Mouse (Mus musculus) layer of hippocampus, postnatal 14 days (tissue): ENCODE data around the gene Olfr1411. TPM values are rescaled to one million over a fixed set of nuclear protein-coding genes. Genes with fewer than 3 reads are reported as not detected.

Experiments
- DNase-seq, 2 experiments: peaks; one replicate each; pipeline ENCODE4 v3.0.0; 2021 to 2022; ENCODE audit warnings: low spot score in 2 of 2, mixed read lengths in 1 of 2
- long read RNA-seq, 2 experiments: library from polyadenylated mRNA; stranded (forward); transcript quantifications; one replicate each; pipeline ENCODE4 v2.0.0; 2021
- total RNA-seq, 2 experiments: library from RNA; stranded (reverse); gene quantifications; 2 replicates each; pipeline ENCODE4 v1.2.3; 2021

Olfr1411 gene
- total RNA-seq, result not detected
- long read RNA-seq, experiment 1, result 0 reads
- long read RNA-seq, experiment 2, result 0 reads

DNA sequence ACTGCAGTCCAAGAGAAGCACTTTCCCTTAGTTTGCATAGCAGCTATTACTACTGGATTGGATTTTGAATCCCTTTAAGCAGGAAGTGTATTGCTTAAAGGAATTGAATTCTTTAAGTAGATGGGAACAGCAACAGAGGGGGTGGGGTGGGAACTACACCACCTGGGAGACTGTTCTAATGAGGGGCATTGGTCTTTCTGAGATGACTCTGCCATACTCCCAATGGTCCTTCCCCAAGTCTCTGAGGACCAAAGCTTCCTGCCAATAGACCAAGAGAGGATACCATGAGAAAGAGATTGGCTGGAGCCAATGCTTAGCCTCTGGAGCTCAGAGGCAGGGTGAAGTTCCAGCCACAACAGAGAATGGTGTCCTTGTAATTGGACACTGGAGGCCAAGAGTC is at the start of gene Olfr1411:
Gene Olfr1411, plus strand, starts transcription at position 301 of the 400 bp plus-strand sequence.
- no peak for DNase-seq

DNA sequence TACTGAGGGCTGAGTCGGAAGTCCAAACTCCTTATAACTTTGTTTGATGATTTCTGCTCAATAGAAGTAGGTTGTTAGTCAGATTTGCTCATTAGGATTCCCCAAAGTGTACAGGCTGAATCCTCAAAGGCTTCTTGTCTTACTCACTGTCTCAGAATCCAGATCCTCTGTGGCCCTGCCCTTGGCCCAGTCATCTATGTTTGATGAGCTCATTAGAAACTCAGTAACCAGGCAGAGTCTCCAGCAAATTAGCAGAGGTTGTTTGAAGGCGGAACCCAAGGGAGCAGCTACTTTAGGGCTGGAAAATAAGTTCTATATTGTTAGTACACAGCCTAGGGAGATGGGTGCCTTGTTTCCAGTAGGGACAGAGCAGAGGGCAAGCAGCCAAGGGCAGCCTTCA is 48.3 kb upstream of the Olfr1411 start:
- DNase-seq, result no peak

DNA sequence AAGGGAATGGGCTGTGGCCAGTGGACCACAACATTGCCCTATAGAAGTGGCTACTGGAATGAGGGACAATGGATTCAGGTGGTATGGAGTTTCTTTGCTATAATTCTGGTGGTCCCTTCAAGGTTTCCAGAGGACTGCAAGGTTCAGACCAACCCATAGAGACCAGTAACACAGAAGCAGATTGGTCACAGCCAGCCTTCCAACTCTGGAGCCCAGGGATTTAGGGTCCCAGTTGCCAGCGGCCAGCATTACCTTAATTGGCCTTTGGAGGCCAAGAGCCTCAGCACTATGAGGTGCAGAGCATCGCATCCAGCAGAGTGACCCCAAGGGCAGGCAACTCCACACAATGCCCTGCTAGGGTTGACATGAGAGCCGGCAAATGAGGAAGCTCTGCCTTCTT is 23.2 kb upstream of the Olfr1411 start, which contains the start of gene Olfr1413:
Gene Olfr1413, plus strand, starts transcription at position 301 of the 400 bp plus-strand sequence.
- no peak for DNase-seq

DNA sequence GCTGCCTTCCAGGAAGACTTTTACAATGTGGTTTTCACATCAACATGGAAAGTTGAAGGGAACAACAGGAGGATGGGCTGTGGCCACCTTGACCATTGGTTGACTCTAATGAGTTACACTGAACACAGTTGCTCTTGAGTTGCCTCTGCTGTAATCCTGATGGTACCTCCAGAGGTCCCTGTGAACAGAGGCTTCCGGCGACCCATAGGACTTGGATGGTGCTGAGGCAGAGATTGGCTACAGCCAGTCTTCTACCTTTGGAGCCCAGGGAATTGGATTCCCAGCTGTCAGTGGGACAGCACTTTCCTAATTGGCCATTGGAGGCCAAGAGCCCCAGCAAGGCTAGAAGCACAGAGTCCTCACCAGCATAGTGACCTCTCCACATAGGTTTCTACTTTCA is 8.7 kb upstream of the Olfr1411 start, which contains the start of gene Olfr1412:
Gene Olfr1412, plus strand, starts transcription at position 301 of the 400 bp plus-strand sequence.
- no peak for DNase-seq

DNA sequence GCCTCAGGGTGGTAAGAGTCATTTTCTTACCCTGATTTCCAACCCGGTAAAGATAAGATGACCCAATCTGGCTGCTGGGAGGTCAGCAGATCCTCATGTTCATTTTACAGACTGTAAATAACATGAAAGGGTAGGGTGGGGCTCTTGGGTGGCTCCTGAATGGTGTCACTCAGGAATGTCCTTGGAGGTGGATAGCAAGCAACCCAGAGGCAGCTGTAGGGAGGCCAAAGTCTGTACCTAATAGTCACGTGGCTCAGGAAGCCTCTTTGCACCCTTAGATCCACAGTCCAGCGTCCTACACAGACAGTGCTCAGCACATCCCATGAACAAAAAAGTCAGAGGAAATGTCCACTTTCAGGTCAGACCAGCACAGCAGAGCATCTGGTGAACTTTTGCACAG is 1.8 kb downstream of the Olfr1411 start:
- DNase-seq, result no peak

DNA sequence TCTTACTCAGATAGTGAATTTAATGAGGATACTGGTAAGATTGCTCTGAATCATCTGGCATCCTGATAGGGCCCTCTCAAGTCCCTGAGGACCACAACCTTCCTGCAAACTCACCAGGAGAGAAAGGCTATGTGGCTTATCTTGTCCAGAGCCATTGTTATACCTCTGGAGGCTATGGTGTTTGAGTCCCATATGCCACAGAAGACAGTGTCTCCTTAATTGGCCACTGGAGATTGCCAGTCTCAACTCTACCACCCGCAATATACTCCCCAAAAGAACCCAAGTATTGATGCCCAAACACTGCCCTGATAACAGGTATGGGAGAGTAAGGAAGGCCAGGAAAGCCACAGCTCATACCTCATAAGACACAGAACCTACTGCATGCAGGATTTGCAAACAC is 11.3 kb downstream of the Olfr1411 start, which contains the start of gene Olfr1410:
Gene Olfr1410, plus strand, starts transcription at position 301 of the 400 bp plus-strand sequence.
- no peak for DNase-seq

DNA sequence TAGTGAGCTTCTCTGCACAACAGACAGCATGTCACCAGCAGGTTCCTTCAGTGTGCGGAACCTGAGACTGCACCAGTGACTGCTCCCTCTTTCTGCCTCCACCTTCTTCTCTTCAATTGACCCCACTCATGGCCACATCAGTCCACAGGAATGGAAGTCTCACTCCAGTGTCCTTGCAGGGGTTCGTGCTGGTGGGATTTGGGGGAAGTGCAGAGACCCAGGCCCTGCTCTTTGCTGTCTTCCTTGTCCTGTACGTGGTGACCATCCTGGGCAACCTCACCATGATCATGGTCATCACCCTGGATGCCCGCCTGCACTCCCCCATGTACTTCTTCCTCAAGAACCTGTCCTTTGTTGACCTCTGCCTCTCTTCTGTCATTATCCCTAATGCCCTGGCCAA is 13.5 kb downstream of the Olfr1411 start:
- DNase-seq, result no peak

DNA sequence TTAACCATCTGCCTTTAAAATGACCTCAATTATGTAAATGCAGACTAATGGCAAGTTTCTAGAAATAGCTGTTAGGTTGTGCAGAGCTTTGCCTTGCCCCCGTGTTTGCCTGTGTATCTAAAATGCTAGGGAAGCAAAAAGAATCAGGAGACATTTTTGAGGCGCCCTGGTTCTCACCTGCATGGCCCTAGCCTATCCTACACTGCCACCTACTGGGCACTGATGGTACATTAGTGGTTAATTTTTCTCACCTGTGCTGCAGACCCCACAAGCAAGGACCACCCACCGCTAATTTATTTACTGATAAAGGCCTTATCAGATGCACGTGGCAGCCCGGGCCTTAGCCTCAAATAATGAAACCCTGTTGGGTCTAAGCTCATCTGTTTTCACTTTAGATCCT is 16.8 kb downstream of the Olfr1411 start:
- DNase-seq, result peak; percentile 45 to 50

DNA sequence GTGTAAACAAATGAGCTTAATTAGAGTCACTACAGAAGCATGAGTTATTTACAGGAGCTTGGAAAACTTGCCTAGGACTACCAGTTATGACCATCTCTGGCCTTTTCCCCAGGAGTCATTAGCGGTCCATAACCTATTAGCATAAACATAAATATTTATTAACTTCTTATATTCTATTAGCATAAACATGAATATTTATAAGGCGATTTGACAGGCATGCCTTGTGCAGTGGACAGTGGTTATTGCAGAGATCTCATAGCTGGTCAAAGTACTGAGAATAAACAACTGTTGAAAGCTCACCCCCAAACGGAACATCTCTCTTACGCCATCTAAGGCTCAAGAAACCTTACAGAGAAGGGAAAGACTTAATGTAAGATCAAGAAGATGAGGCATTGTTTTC is 19.0 kb downstream of the Olfr1411 start:
- DNase-seq, result no peak

DNA sequence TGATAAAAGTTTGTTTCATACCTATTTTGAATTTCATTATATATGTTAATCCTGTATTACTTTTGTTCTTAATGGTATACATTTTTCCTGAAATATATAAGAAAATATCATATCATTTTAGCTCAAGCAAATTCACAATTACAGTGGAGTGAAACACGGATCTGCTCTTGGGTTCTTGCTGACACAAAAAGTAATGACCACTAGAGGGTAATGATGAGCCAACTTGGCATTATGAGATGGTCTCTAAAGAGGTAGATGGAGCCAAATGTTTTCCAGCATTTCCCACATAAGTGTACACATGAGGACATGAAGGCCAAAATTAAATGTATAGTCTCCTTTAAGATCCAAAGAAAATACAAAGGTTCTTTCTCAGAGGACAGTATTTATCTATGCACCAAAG is 20.3 kb downstream of the Olfr1411 start:
- peak in 1 of 2 experiments; percentile 70 for DNase-seq

DNA sequence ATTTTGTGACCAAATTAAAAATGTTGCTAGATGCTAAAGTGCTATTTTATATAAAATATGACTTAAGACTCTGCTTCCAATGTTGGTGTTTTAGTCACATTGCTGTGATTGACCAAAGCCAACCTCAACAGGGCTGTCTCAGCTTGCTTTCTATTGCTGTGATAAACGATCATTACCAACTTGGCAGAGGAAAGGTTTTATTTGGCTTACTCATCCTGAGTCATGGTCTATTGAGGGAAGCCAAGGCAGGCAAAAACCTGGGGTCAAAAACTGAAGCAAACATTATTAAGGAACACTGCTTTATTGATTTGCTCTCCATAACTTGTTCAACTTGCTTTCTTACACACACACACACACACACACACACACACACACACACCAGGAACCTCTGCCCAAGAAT is 21.8 kb downstream of the Olfr1411 start:
- no peak for DNase-seq

DNA sequence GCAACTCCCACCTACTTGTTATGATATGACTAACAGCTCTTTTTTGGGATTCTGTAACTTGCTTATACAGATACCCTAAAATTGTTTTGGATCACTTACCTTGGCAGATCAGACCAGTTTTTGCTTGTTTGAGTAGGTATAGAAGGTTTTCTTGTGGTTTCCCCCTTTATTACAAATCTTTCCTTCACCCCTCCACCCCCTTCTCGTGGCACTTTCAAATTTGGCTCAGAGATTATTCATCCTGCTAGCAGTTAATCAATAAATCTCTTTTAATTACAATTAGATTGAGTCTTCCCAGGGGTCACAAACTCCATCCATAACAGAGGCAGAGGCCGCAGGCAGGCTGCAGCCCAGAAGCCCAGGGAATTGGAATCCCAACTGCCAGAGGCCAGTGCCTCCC is 23.3 kb downstream of the Olfr1411 start, which contains the start of gene Olfr12:
Gene Olfr12, plus strand, starts transcription at position 301 of the 400 bp plus-strand sequence.
- DNase-seq, result no peak

DNA sequence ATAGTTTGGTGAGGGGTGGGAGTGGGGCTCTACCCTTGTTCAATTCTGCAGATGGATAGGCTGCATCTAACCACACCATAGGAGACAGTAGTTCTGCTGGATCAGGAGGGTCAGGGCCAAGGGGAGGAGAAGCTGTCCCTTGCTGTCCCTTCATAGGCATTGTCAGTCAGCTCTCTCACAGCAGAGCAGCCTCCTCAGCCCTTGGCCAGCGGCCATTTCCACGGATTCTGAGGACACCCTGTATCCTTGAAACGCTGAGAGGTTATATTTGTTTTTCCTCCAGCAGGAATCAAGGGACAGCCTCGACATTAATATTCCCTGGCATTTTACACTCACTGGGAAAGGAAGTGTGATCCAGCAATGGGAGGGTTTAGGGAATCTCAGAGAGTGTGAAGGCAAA is 24.1 kb downstream of the Olfr1411 start:
- no peak for DNase-seq

DNA sequence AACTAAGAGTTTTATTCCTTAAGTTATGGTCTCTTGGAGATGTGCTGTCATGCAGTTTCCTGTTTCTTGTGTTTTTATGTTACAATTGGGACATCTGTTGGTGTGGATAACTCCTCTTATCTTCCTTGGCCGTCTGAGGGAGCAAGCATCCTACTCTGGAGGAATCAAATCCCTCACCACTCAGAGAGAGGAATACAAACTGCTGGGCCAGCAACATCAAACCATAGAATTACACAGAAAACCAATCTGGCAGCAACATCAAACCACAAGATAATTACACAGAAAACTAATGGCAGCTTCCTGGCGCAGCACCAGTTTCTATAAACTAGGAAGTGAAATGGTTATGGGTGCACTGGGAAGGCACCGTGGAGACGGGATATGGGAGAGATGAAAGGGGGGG is 34.0 kb downstream of the Olfr1411 start:
- no peak for DNase-seq

DNA sequence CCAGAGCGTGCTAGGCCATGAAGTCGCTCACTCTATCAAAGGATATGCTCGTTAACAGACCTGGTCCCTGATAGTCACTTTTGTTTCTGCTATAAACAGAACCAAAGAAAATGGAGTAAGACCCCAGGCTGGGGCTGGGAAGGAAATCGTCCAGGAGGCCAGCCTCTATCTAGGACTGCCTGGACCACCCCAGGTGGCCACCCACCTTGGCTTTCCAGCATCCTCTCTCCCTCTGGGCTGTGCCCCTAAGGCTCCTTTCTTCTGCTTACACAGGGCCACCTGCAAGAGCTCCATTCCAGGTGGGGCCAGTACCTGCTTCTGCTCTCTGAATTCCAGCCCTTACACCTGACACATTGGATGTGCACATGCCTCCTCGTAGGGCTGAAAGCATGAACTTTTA is 38.0 kb downstream of the Olfr1411 start:
- no peak for DNase-seq

DNA sequence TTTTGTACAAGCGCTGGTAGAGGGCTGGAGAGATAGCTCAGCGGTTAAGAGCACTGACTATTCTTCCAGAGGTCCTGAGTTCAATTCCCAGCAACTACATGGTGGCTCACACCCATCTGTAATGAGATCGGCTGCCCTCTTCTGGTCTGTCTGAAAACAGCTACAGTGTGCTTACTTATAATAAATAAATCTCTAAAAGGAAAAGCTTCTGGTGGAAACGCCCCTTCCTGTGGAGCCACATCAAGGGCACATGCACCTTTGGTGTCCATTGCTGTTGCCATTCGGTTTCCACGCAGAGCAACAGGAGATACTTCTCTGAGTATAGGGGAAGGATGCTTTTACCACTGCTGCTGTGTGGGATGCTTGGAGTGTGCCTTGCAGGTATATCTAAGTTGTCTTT is 38.7 kb downstream of the Olfr1411 start:
- no peak for DNase-seq

DNA sequence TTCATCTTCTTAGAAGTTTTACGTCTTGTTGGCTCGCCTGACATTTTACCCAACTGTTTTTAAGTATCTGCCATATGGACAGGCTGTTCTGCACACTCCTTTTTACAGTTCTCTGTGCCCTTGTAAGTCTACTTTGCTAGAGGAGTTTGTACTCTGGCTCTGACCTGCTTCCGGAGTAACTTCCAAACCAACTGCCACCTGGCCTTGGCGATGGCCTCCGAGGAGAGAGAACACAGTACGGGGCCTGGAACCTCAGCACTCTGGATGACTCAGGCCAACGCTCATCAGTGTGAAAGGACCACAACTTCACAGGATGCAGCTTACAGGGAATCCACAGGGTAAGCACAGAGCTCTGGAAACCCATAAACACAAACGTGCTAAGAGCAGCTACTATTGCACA is 39.5 kb downstream of the Olfr1411 start:
- DNase-seq, result peak in 1 of 2 experiments; percentile 47

DNA sequence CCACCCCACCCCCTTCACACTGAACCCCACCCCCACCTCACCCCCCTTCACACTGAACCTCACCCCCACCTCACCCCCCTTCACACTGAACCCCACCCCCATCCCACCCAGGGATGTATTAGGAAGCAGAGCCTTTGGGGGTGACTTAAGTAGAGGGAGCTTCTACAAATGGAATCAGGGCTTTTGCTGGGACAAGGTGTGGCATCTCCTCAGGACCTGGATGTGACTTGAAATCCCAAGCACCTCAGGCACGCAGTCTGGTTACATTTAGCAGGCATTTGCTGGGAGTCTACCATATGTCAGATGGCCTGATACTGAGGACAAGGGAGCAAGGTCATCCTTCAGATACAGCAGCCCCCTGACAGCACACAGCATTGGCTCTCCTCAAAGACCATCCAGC is 40.4 kb downstream of the Olfr1411 start:
- no peak for DNase-seq

DNA sequence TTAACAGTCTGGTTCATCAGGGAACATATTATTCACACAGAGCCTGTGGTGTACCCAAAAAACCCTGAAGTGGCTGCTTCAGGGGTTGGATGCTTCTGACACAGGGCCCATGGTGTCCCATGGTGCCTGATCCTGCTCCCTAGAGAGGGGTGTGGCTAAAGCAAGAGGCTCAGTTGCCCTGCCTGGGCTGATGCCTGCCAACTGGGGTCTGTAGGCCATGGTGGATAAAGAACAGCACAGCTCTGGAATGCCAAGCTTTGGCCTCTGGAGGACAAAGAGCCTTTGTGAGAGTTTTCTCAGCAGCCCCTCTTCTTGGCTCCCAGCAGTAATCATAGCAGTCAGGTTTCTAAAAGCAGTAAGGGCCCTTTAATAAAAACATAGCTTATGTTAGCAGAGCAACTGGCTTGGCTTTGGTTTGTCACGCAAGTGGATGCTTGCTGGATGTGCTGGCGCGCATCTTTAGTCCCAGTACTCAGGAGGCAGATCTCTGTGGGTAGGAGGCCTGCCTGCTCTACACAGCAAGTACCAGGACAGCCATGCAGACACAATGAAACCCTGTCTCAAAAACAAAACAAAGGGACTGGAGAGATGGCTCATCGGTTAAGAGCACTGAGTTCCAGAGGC is 40.9 kb downstream of the Olfr1411 start:
- peak in 1 of 2 experiments; percentile 46 for DNase-seq

DNA sequence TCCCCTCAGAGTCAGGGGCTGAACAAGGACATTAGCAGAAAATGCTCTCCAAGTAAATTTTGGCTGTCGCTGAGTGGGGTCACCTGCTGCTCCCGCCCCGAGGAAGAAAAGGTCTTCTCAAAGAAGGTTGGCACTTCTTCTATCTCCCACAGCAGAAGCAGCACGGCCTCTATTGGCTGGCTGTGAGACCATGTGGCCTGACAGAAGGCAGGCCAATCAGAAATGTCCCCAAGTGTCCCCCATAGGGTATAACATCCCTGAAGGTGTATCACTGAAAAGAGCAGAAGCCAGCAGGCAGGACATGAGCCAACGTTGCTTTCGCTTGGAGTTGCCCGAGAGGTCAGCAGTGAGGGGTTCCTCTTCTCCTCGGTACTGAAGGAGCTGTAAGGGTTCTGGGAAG is 41.8 kb downstream of the Olfr1411 start:
- DNase-seq, result no peak

DNA sequence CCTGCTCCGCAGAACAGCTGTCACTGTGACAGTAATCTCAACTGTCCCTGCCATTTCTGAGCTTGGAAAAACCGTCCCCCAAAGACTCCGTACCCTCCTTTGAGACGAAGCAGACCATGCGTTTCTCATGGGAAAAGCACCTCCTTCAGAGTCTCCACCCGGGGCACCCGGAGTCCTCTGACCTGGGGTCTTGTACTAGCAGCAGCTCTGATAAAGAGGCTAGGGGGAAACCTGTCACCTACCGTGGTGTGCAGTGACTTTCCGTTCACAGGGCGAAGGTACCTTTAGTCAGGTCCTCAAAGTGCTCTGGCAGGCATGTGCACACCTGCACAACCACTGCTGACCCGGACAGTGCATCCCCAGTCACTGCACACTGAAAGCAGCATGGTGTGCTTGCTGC is 42.5 kb downstream of the Olfr1411 start:
- DNase-seq, result no peak

DNA sequence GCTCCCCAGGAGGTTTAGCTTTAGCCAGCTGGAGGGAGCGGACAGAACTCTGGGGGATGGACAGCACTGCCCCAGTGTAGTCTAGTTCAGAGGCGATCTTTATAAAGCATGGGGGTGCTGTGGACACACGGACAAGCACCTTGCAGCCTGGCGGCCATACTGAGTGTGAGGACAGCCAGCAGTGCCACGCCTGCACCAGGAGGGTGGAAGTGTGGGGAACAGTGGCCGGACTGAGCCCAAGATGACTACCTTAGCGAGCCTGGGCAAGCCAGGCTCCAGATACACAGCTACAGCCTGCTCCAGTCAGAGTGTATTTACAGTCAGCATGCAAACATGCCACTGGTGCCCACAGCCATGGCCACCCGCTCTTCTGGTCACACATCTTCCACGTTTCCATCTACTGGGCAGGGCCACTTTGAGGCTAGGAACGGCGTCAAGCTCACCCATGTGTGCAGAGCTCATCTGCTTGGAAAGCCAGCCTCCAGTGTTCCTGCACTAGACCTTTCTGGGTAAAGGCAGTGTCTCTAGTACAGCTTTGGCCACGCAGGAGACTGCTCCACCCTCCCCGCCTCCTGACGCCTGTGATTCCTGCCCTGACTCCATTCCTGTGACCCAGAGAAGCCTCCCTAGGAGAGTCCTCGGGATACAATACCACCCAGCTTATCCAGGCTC is 43.4 kb downstream of the Olfr1411 start:
- no peak for DNase-seq

DNA sequence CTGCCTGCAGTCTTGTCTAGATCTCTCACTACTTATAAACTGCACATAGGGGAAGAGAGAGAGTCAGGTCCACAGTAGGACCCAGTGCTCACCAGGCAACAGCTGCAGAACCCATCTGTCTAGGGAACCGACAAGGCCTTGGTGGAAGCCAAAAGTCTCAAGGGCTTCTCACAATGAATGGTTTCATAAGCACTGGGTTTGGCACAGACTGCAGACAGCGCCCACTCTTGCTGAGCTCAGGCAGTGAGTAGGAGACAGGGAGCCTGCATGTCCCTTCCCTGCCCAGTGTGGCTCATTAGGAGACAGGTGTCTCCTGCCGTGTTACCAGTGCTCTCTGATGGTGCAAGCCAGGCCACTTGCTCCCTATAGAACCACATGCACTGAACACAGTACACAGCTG is 44.0 kb downstream of the Olfr1411 start:
- DNase-seq, result peak; percentile 54 to 70
